Comparison of ENCODE assay signal across 8 mouse cellular contexts in genomic region chr8:72655522-72655912, GRCm38 (mm10). TPM values are rescaled to one million over a fixed set of nuclear protein-coding genes. Genes with fewer than 3 reads are reported as not detected.
A peak's percentile ranks its signal among the peaks of the same experiment; 100 is the strongest.
DNase-seq lines count a peak whose midpoint lies in the region; ATAC-seq and TF ChIP-seq lines count a peak whose summit lies in the region.
"Had no signal": no experiment of that assay in that cellular context is flagged by ENCODE, and none has a peak within 500 bp of the region (broad histone marks: within the 10 kb centered on the region; RNA-seq: fewer than 3 reads in every experiment).

No protein-coding gene starts in this region.

- ATAC-seq in neural tube, embryonic 12.5 days (ENCODE audit: low FRiP score, low read depth) = peak; percentile 76

- peak overlapping the region; percentile 76 for H3K27ac ChIP-seq in bone marrow macrophage, adult 2 months (ENCODE audit: insufficient read depth, low read depth, low read length)
- peak overlapping the region; percentile 90 for H3K27ac ChIP-seq in forebrain, embryonic 10.5 days
- peak overlapping the region; percentile 75 for H3K27ac ChIP-seq in limb, embryonic 10.5 days
- H3K27ac ChIP-seq in neural tube, embryonic 12.5 days = 0 out of 2 replicates have a peak overlapping the region, but pooled peaks have one; percentile 57
- H3K27ac ChIP-seq: liver, embryonic 15.5 days had no signal

- WGBS in forebrain, embryonic 10.5 days = 55% methylated on average over 3 of the region's 3 CpGs
- WGBS in limb, embryonic 10.5 days = 74% methylated on average over 3 of the region's 3 CpGs
- WGBS in neural tube, embryonic 12.5 days = 59% methylated on average over 3 of the region's 3 CpGs

- no peak overlapping the region for H3K4me3 ChIP-seq in bone marrow macrophage, adult 2 months (ENCODE audit: insufficient read depth, low read length)
- peak overlapping the region; percentile 27; the same call in 1 of the 2 replicates for H3K4me3 ChIP-seq in forebrain, embryonic 10.5 days
- H3K4me3 ChIP-seq in limb, embryonic 10.5 days = peak overlapping the region; percentile 13; the same call in 1 of the 2 replicates
- no peak overlapping the region for H3K4me3 ChIP-seq in neural tube, embryonic 12.5 days
- H3K4me3 ChIP-seq: liver, embryonic 15.5 days had no signal

- no peaks in the 10 kb centered on the region for H3K36me3 ChIP-seq in forebrain, embryonic 10.5 days (replicated peaks)
- no peaks in the 10 kb centered on the region for H3K36me3 ChIP-seq in limb, embryonic 10.5 days
- no peaks in the 10 kb centered on the region for H3K36me3 ChIP-seq in neural tube, embryonic 12.5 days
- H3K36me3 ChIP-seq: liver, embryonic 15.5 days had no signal

- no peak for DNase-seq in forebrain, embryonic 10.5 days (ENCODE audit: extremely low spot score, low spot score)
- DNase-seq in limb, embryonic 10.5 days (ENCODE audit: low spot score) = peak; percentile 39
- no peak for DNase-seq in spleen, postnatal 36 days (ENCODE audit: low spot score in 2 of 2)
- no peak for DNase-seq in spleen, postnatal 14 days (ENCODE audit: low spot score in 2 of 2)
- no peak for DNase-seq in lung, postnatal 25 days (ENCODE audit: low spot score)

- no peaks in the 10 kb centered on the region for H3K9me3 ChIP-seq in forebrain, embryonic 10.5 days
- H3K9me3 ChIP-seq in limb, embryonic 10.5 days (replicated peaks) = no peaks in the 10 kb centered on the region
- H3K9me3 ChIP-seq in neural tube, embryonic 12.5 days = no peaks in the 10 kb centered on the region
- H3K9me3 ChIP-seq: liver, embryonic 15.5 days had no signal

- no peaks in the 10 kb centered on the region for H3K27me3 ChIP-seq in forebrain, embryonic 10.5 days (ENCODE audit: poor library complexity, severe bottlenecking)
- H3K27me3 ChIP-seq in limb, embryonic 10.5 days (ENCODE audit: low read depth, poor library complexity, severe bottlenecking) = no peaks in the 10 kb centered on the region
- no peaks in the 10 kb centered on the region for H3K27me3 ChIP-seq in neural tube, embryonic 12.5 days (replicated peaks)
- H3K27me3 ChIP-seq: liver, embryonic 15.5 days had no signal

- TF ChIP-seq CTCF in bone marrow macrophage, adult 2 months (IDR thresholded peaks at IDR 0.05; ENCODE audit: low read depth, low read length) = no peak

- no peak for TF ChIP-seq POLR2A in bone marrow macrophage, adult 2 months (IDR thresholded peaks at IDR 0.05; ENCODE audit: borderline replicate concordance, low read depth, low read length)

- H3K9ac ChIP-seq in neural tube, embryonic 12.5 days = no peak overlapping the region
- H3K9ac ChIP-seq: liver, embryonic 15.5 days had no signal

- peak overlapping the region; percentile 36 for H3K4me2 ChIP-seq in neural tube, embryonic 12.5 days (replicated peaks)
- H3K4me2 ChIP-seq: liver, embryonic 15.5 days had no signal

- peaks cover 14% of the 10 kb centered on the region for H3K4me1 ChIP-seq in bone marrow macrophage, adult 2 months (ENCODE audit: control insufficient read depth, insufficient read depth, low read length)
- peaks cover 22% of the 10 kb centered on the region for H3K4me1 ChIP-seq in forebrain, embryonic 10.5 days
- peaks cover 14% of the 10 kb centered on the region for H3K4me1 ChIP-seq in limb, embryonic 10.5 days
- H3K4me1 ChIP-seq in neural tube, embryonic 12.5 days = peaks cover 15% of the 10 kb centered on the region

RNA-seq across cellular contexts. Expression of gene Nwd1, which starts 9.0 kb away (rescaled TPM):
- polyA plus RNA-seq in bone marrow macrophage, adult 2 months (2012; ENCODE audit: insufficient read depth, insufficient read length, missing spikeins) = 0.08 and 0.11 TPM in 2 replicates
- 0.07 TPM in 1 of 2 replicates, not detected in the other for polyA plus RNA-seq in forebrain, embryonic 10.5 days (2016; fragmentation: Nextera tagmentation; extraction: Ambion mirVana)
- polyA plus RNA-seq in limb, embryonic 10.5 days (2016; fragmentation: Nextera tagmentation; extraction: Ambion mirVana) = 0.16 TPM in 1 of 2 replicates, not detected in the other
- 0.35 and 0.42 TPM in 2 replicates for polyA plus RNA-seq in neural tube, embryonic 12.5 days (2016; fragmentation: Nextera tagmentation; extraction: Ambion mirVana)
- polyA plus RNA-seq: liver, embryonic 15.5 days had no signal

Comparison
In these comparisons a context has a peak if more than half of its experiments do, and no peak if none do; other contexts are left out.
1. H3K4me3 ChIP-seq: peak in forebrain, embryonic 10.5 days (single experiment) and limb, embryonic 10.5 days (single experiment); none in bone marrow macrophage, adult 2 months (single experiment) and neural tube, embryonic 12.5 days (single experiment).
2. Peak in every context shown above with its lines, with median percentiles within 50 percentile points of each other: H3K27ac ChIP-seq.